Mouse (Mus musculus): Measurements from ENCODE around the gene Gm49322.
"Not testable (repeated sequence)": the region's sequence is repeated elsewhere in the genome, so short reads cannot be mapped to it uniquely, and the experiment has no call there.

Gene Gm49322

GRCm38 (mm10) chr10:80610116-80610785, 4.4 kb downstream of the Gm49322 start:
- in situ Hi-C loops (cut with MboI, MseI) = no loop called here

GRCm38 (mm10) chr10:80611024-80611423, 5.2 kb downstream of the Gm49322 start:
- in situ Hi-C loops (cut with MboI, MseI) = no loop called here

- in situ Hi-C loops (cut with MboI, MseI) = no loop called here
Observed at GRCm38 (mm10) chr10:80611905-80612304, 6.1 kb downstream of the Gm49322 start.

- in situ Hi-C loops (cut with MboI, MseI) = no loop called here
Observed at GRCm38 (mm10) chr10:80613821-80614220, 8.0 kb downstream of the Gm49322 start.

GRCm38 (mm10) chr10:80614351-80614750, 8.5 kb downstream of the Gm49322 start:
- in situ Hi-C loops (cut with MboI, MseI) = no loop called here

- in situ Hi-C loops (cut with MboI, MseI) = no loop called here
Observed at GRCm38 (mm10) chr10:80618181-80618580, 12.4 kb downstream of the Gm49322 start.

GRCm38 (mm10) chr10:80619465-80620244, 13.8 kb downstream of the Gm49322 start:
- in situ Hi-C loops (cut with MboI, MseI) = loop anchor here in 1 of 2 experiments (5.0 kb wide), 1 partner anchor 42 kb away; the partner anchor contains the start of gene Klf16

GRCm38 (mm10) chr10:80620365-80620764, 14.5 kb downstream of the Gm49322 start:
- in situ Hi-C loops (cut with MboI, MseI) = loop anchor here in 1 of 2 experiments (5.0 kb wide), 1 partner anchor 43 kb away; the partner anchor contains the start of gene Klf16

- in situ Hi-C loops (cut with MboI, MseI) = loop anchor here in 1 of 2 experiments (5.0 kb wide), 1 partner anchor 44 kb away; the partner anchor contains the start of gene Klf16
Observed at GRCm38 (mm10) chr10:80620796-80621689, 15.2 kb downstream of the Gm49322 start.

GRCm38 (mm10) chr10:80621690-80621939, 15.8 kb downstream of the Gm49322 start:
- in situ Hi-C loops (cut with MboI, MseI) = loop anchor here in 1 of 2 experiments (5.0 kb wide), 1 partner anchor 44 kb away; the partner anchor contains the start of gene Klf16

GRCm38 (mm10) chr10:80621940-80622660, 16.3 kb downstream of the Gm49322 start:
- in situ Hi-C loops (cut with MboI, MseI) = loop anchor here in 1 of 2 experiments (5.0 kb wide), 1 partner anchor 45 kb away; the partner anchor contains the start of gene Klf16

GRCm38 (mm10) chr10:80622661-80623456, 17.0 kb downstream of the Gm49322 start, which contains the start of gene Csnk1g2:
Csnk1g2 (plus strand) TSS chr10:80622838.
- in situ Hi-C loops (cut with MboI, MseI) = loop anchor here in 1 of 2 experiments (5.0 kb wide), 1 partner anchor 46 kb away; the partner anchor contains the start of gene Klf16

GRCm38 (mm10) chr10:80623457-80624191, 17.8 kb downstream of the Gm49322 start:
- in situ Hi-C loops (cut with MboI, MseI) = loop anchor here in 1 of 2 experiments (5.0 kb wide), 1 partner anchor 46 kb away; the partner anchor contains the start of gene Klf16

- in situ Hi-C loops (cut with MboI, MseI) = no loop called here
Observed at GRCm38 (mm10) chr10:80625764-80626163, 19.9 kb downstream of the Gm49322 start.

GRCm38 (mm10) chr10:80627685-80628084, 21.9 kb downstream of the Gm49322 start:
- in situ Hi-C loops (cut with MboI, MseI) = no loop called here

GRCm38 (mm10) chr10:80628925-80629324, 23.1 kb downstream of the Gm49322 start:
- in situ Hi-C loops (cut with MboI, MseI) = no loop called here

- in situ Hi-C loops (cut with MboI, MseI) = loop anchor here in 1 of 2 experiments (5.0 kb wide), 1 partner anchor 218 kb away; no protein-coding TSS in a partner anchor
Observed at GRCm38 (mm10) chr10:80635345-80635744, 29.5 kb downstream of the Gm49322 start.

- in situ Hi-C loops (cut with MboI, MseI) = no loop called here
Observed at GRCm38 (mm10) chr10:80646936-80647335, 41.1 kb downstream of the Gm49322 start.

GRCm38 (mm10) chr10:80649910-80650309, 44.1 kb downstream of the Gm49322 start:
- in situ Hi-C loops (cut with MboI, MseI) = not testable (repeated sequence)
